Mouse (Mus musculus): ENCODE results near the gene Odf3l1. TPM values are rescaled to one million over a fixed set of nuclear protein-coding genes. Genes with fewer than 3 reads are reported as not detected.

Gene Odf3l1
- polyA plus RNA-seq, 1 experiment from 2014 or later = 1.3 TPM

DNA sequence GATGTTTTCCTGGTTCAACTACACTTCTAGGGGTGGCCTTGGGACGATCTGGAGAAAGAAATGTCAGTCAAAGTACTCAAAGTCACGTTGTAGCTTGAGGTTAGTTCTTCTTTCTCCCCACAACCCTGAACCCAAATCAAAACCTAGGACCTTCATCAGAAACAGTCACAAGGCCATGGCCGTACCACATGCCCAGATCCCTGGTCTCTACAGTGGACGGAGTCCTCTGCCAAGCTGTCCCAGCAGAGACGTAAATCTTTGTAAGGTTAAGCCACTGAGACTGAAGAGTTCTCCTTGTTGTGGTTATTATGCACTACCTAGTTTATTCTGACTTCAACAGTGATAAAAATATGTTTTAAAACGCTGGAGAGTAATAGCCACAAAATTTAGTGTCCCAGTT is 35.6 kb downstream of the Odf3l1 start:
- Histone ChIP-seq H3K9ac (ENCODE audit: low read length) (no peak overlapping the region), H3K27ac (ENCODE audit: low read length) (no peak overlapping the region), H3K4me2 (ENCODE audit: low read depth, low read length) (no peak overlapping the region), H3K9me3 (replicated peaks; ENCODE audit: control insufficient read depth, low read length) (no peaks in the 10 kb centered on the region), H3K27me3 (ENCODE audit: control insufficient read depth, insufficient read depth, low read length) (peaks cover 10% of the 10 kb centered on the region; the same call in 1 of the 2 replicates), H3K4me1 (ENCODE audit: control insufficient read depth, insufficient read depth, low read length) (peaks cover 16% of the 10 kb centered on the region), H3K36me3 (ENCODE audit: control insufficient read depth, insufficient read depth, low read length) (no peaks in the 10 kb centered on the region), H3K4me3 (replicated peaks; ENCODE audit: low read length) (no peak overlapping the region)
- WGBS = 78% methylated on average over 6 of the region's 6 CpGs
- no peak for ATAC-seq (ENCODE audit: insufficient read depth, low FRiP score)

DNA sequence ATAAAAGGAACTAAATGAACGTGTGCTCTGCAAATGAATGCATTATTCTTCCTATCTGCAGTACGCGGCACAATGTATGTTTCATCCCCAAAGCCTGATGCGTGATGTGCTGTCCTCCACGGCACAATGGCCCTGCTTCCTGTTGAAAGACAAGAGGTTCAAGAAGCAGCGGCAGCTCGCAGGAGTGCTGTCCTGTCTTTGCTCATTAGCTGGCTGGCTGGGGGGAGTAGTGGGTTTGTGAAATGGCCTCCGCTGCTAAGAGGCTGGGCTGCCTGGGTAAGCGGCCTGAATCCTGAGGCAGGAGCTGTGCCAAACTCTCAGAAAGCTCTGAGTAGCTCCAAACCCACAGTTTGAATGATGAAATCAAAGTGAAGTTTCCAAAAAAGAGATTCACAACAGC is 36.3 kb downstream of the Odf3l1 start:
- no peak for ATAC-seq (ENCODE audit: insufficient read depth, low FRiP score)
- Histone ChIP-seq H3K9ac (ENCODE audit: low read length) (no peak overlapping the region), H3K4me2 (ENCODE audit: low read depth, low read length) (no peak overlapping the region), H3K4me3 (replicated peaks; ENCODE audit: low read length) (no peak overlapping the region), H3K9me3 (replicated peaks; ENCODE audit: control insufficient read depth, low read length) (no peaks in the 10 kb centered on the region), H3K27ac (ENCODE audit: low read length) (no peak overlapping the region), H3K4me1 (ENCODE audit: control insufficient read depth, insufficient read depth, low read length) (peaks cover 16% of the 10 kb centered on the region), H3K36me3 (ENCODE audit: control insufficient read depth, insufficient read depth, low read length) (no peaks in the 10 kb centered on the region), H3K27me3 (ENCODE audit: control insufficient read depth, insufficient read depth, low read length) (peaks cover 10% of the 10 kb centered on the region; the same call in 1 of the 2 replicates)
- WGBS = 40% methylated on average over 9 of the region's 9 CpGs

DNA sequence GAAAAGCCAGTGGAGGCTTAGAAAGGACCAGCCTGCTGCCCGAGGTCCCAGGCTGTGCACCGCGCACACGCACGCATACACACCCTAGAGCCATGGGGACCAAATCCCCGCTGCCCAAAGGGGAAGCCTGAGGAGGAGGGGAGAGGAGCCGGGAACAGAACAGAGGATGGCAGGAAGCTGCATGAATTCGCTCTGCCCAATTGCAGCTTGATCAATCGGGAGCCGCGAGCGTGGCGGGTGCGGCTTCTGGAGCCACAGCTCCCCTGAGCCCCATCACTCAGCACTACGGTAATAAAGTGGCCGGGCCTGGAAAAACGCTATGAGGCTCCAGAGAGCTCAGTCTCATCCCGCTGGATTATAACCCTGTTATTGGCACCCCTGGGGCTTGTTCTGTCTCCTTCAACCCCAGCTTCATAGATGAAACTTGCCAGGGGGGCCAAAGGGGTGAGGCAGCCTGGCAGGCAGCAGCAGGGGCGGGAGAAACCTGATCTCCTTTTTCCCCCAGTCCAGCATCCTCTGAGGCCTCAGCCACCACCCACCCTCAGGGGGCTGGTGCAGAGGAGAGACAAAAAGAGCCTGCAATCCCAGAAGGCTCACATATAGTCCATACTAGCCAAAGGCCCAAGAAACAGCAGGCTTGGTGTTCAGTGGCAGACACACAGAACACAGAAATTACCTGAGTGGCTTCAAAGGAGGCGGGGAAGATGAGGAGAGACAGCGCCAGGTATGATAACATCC is 38.8 kb downstream of the Odf3l1 start:
- Histone ChIP-seq H3K36me3 (ENCODE audit: control insufficient read depth, insufficient read depth, low read length) (no peaks in the 10 kb centered on the region), H3K27ac (ENCODE audit: low read length) (no peak overlapping the region), H3K4me1 (ENCODE audit: control insufficient read depth, insufficient read depth, low read length) (peaks cover 14% of the 10 kb centered on the region), H3K4me2 (ENCODE audit: low read depth, low read length) (peak overlapping the region; percentile 17), H3K27me3 (ENCODE audit: control insufficient read depth, insufficient read depth, low read length) (peaks cover 10% of the 10 kb centered on the region; the same call in 1 of the 2 replicates), H3K9ac (ENCODE audit: low read length) (peak overlapping the region; percentile 16; the same call in 1 of the 2 replicates), H3K9me3 (replicated peaks; ENCODE audit: control insufficient read depth, low read length) (no peaks in the 10 kb centered on the region), H3K4me3 (replicated peaks; ENCODE audit: low read length) (no peak overlapping the region)
- WGBS = 17% methylated on average over 21 of the region's 21 CpGs
- ATAC-seq (ENCODE audit: insufficient read depth, low FRiP score) = no peak

DNA sequence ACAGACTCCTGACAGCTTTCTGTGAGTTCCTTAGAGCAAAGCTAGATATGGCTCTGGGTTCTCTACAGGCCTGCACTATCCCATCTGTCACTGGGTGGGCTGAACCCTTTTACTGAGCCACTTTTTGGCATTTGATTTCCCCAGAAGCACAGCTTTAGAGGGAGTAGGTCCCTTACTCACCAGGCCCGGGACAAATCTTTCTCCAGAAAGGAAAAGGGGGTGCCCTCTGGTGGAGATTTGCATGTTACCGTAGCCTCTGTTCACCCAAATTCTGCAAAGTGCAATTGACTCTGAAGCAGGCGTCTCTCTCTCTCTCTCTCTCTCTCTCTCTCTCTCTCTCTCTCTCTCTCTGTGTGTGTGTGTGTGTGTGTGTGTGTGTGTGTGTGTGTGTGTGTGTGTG is 39.6 kb downstream of the Odf3l1 start:
- H3K9ac ChIP-seq (ENCODE audit: low read length) = no peak overlapping the region
- H3K36me3 ChIP-seq (ENCODE audit: control insufficient read depth, insufficient read depth, low read length) = no peaks in the 10 kb centered on the region
- H3K4me3 ChIP-seq (replicated peaks; ENCODE audit: low read length) = no peak overlapping the region
- ATAC-seq (ENCODE audit: insufficient read depth, low FRiP score) = no peak
- peaks cover 10% of the 10 kb centered on the region; the same call in 1 of the 2 replicates for H3K27me3 ChIP-seq (ENCODE audit: control insufficient read depth, insufficient read depth, low read length)
- 12% methylated on average over 3 of the region's 3 CpGs for WGBS
- no peaks in the 10 kb centered on the region for H3K9me3 ChIP-seq (replicated peaks; ENCODE audit: control insufficient read depth, low read length)
- no peak overlapping the region for H3K27ac ChIP-seq (ENCODE audit: low read length)
- peaks cover 8% of the 10 kb centered on the region for H3K4me1 ChIP-seq (ENCODE audit: control insufficient read depth, insufficient read depth, low read length)
- H3K4me2 ChIP-seq (ENCODE audit: low read depth, low read length) = no peak overlapping the region

DNA sequence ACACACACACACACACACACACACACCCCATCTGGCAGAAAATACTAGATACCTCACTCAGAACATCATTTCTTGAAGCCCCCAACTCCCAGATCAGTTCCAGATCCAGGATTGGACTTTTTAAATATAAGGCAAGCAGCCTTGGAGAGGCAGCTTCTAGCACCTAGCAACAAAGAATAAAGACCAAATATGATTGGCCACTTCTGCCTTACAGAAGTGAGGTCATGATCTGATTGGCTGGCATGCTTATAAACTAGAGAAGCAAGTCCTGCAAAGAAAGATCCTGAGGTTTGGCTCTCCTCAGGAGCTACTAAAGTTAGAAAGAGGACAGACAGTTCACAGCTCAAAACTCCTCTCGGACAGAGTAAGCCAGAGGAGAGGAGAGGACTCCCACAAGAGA is 53.6 kb downstream of the Odf3l1 start:
- Histone ChIP-seq H3K4me3 (replicated peaks; ENCODE audit: low read length) (no peak overlapping the region), H3K36me3 (ENCODE audit: control insufficient read depth, insufficient read depth, low read length) (no peaks in the 10 kb centered on the region), H3K9me3 (replicated peaks; ENCODE audit: control insufficient read depth, low read length) (no peaks in the 10 kb centered on the region; the same call in 1 of the 2 replicates), H3K9ac (ENCODE audit: low read length) (no peak overlapping the region), H3K27me3 (ENCODE audit: control insufficient read depth, insufficient read depth, low read length) (no peaks in the 10 kb centered on the region), H3K4me1 (ENCODE audit: control insufficient read depth, insufficient read depth, low read length) (no peaks in the 10 kb centered on the region), H3K4me2 (ENCODE audit: low read depth, low read length) (no peak overlapping the region), H3K27ac (ENCODE audit: low read length) (no peak overlapping the region)
- no peak for ATAC-seq (ENCODE audit: insufficient read depth, low FRiP score)
- 56% methylated on average over 1 of the region's 1 CpGs for WGBS

DNA sequence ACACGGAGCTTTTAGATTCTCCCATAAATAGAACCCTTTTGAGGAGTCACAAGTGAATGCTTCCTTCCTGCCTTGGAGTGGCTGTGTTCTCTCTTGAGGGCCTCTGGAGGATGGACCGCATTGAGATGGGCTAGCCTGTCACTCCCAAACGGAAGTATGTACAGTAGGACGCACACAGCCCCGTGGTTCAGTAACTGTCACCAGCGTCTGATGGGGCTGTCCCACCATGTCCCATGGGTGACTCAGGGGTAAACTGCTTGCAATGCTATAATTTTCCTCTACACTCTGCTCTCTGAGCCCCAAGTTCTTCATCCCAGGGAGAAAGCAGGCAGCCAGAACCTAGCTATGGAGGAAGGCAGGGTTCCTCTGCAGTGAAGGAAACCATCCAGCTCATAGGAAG is 56.5 kb downstream of the Odf3l1 start:
- Histone ChIP-seq H3K27ac (ENCODE audit: low read length) (no peak overlapping the region), H3K4me2 (ENCODE audit: low read depth, low read length) (no peak overlapping the region), H3K4me3 (replicated peaks; ENCODE audit: low read length) (no peak overlapping the region), H3K36me3 (ENCODE audit: control insufficient read depth, insufficient read depth, low read length) (no peaks in the 10 kb centered on the region), H3K4me1 (ENCODE audit: control insufficient read depth, insufficient read depth, low read length) (no peaks in the 10 kb centered on the region), H3K9ac (ENCODE audit: low read length) (no peak overlapping the region), H3K27me3 (ENCODE audit: control insufficient read depth, insufficient read depth, low read length) (no peaks in the 10 kb centered on the region), H3K9me3 (replicated peaks; ENCODE audit: control insufficient read depth, low read length) (no peaks in the 10 kb centered on the region; the same call in 1 of the 2 replicates)
- 80% methylated on average over 6 of the region's 6 CpGs for WGBS
- no peak for ATAC-seq (ENCODE audit: insufficient read depth, low FRiP score)

DNA sequence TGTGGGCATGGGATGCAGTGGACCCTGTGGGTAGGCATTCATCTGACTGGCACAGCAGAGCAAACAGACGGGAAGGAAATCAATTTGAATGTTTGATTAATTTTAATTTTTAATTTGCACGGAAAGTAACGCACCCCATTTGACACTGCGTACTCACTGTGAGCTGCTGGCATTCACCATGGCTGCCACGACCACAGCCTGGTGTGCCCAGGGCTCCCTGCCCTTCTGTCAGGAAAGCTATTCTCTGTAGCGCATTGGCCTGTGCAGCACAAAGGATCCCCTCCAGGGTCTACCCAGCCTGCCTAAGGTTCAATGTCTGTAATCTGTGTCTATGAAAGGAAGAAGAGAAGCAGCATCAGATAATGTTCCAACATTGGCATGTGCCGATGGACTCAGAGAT is 61.3 kb downstream of the Odf3l1 start:
- no peaks in the 10 kb centered on the region for H3K36me3 ChIP-seq (ENCODE audit: control insufficient read depth, insufficient read depth, low read length)
- no peak overlapping the region for H3K27ac ChIP-seq (ENCODE audit: low read length)
- H3K9me3 ChIP-seq (replicated peaks; ENCODE audit: control insufficient read depth, low read length) = no peaks in the 10 kb centered on the region
- WGBS = 89% methylated on average over 7 of the region's 7 CpGs
- no peak overlapping the region for H3K9ac ChIP-seq (ENCODE audit: low read length)
- H3K4me1 ChIP-seq (ENCODE audit: control insufficient read depth, insufficient read depth, low read length) = no peaks in the 10 kb centered on the region
- no peak for ATAC-seq (ENCODE audit: insufficient read depth, low FRiP score)
- peaks cover 15% of the 10 kb centered on the region for H3K27me3 ChIP-seq (ENCODE audit: control insufficient read depth, insufficient read depth, low read length)
- no peak overlapping the region for H3K4me3 ChIP-seq (replicated peaks; ENCODE audit: low read length)
- no peak overlapping the region for H3K4me2 ChIP-seq (ENCODE audit: low read depth, low read length)

Other genes starting within 250 kb of the Odf3l1 start
- gene Lingo1, start 68.2 kb downstream of the Odf3l1 start, polyA plus RNA-seq (2015; fragmentation: Nextera tagmentation; extraction: Ambion mirVana) = 1.8 and 3.2 TPM in 2 replicates
- gene Cspg4, start 354 bp upstream of the Odf3l1 start, polyA plus RNA-seq (2015; fragmentation: Nextera tagmentation; extraction: Ambion mirVana) = 24.0 and 28.1 TPM in 2 replicates
- 12.9 and 13.1 TPM in 2 replicates for gene Snx33, start 63.7 kb upstream of the Odf3l1 start, polyA plus RNA-seq (2015; fragmentation: Nextera tagmentation; extraction: Ambion mirVana)
- gene Imp3, start 72.8 kb upstream of the Odf3l1 start, polyA plus RNA-seq (2015; fragmentation: Nextera tagmentation; extraction: Ambion mirVana) = 73.9 and 80.1 TPM in 2 replicates
- gene Snupn, start 86.2 kb upstream of the Odf3l1 start, polyA plus RNA-seq (2015; fragmentation: Nextera tagmentation; extraction: Ambion mirVana) = 19.8 and 20.0 TPM in 2 replicates
- gene Ptpn9, start 130.2 kb upstream of the Odf3l1 start, polyA plus RNA-seq (2015; fragmentation: Nextera tagmentation; extraction: Ambion mirVana) = 14.2 and 15.1 TPM in 2 replicates
- gene Sin3a, start 207.4 kb upstream of the Odf3l1 start, polyA plus RNA-seq (2015; fragmentation: Nextera tagmentation; extraction: Ambion mirVana) = 27.5 and 27.6 TPM in 2 replicates